23 mouse cellular contexts compared by ENCODE assay signal in the genomic region with DNA sequence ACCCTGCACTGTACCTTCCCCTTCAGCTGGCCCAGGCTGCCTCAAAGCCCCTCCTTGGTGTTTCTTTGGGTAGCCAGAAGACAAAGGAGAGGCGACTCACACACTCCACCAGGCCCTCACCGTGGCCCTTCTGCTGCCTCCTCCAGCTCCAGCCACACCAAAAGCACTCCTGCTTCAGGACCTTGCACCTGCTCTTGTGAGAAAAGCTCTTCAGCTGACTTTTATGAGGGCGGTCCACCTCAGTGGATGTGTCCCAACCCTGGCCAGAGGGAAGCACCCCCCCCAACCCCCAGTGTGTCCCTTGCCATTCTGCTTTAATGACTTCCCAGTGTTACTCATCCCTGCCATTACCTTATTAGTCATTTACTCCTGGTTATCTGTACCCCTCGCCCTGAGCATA. TPM values are rescaled to one million over a fixed set of nuclear protein-coding genes. Genes with fewer than 3 reads are reported as not detected.
DNase-seq lines count a peak whose midpoint lies in the region; ATAC-seq and TF ChIP-seq lines count a peak whose summit lies in the region.
"Had no signal": no experiment of that assay in that cellular context is flagged by ENCODE, and none has a peak within 500 bp of the region (broad histone marks: within the 10 kb centered on the region; RNA-seq: fewer than 3 reads in every experiment).

No protein-coding gene starts in this region.

- H3K9ac ChIP-seq in forebrain, embryonic 12.5 days: no peak overlapping the region
- no peak overlapping the region for H3K9ac ChIP-seq in midbrain, embryonic 16.5 days (ENCODE audit: low read depth, low read length)
- H3K9ac ChIP-seq: forebrain, postnatal 0 days; limb, embryonic 12.5 days; liver, embryonic 14.5 days; stomach, embryonic 15.5 days had no signal

- ATAC-seq in forebrain, embryonic 12.5 days (ENCODE audit: low FRiP score): no peak
- ATAC-seq in midbrain, embryonic 16.5 days: no peak
- ATAC-seq: CD4-positive, CD25-positive, alpha-beta regulatory T cell, adult 4 months; forebrain, postnatal 0 days; hindbrain, postnatal 0 days had no signal

- H3K79me2 ChIP-seq in myocyte (ENCODE audit: control insufficient read depth, insufficient read depth): peaks cover 69% of the 10 kb centered on the region

- peaks cover 50% of the 10 kb centered on the region for H3K27me3 ChIP-seq in forebrain, embryonic 10.5 days (ENCODE audit: poor library complexity, severe bottlenecking)
- H3K27me3 ChIP-seq in forebrain, embryonic 12.5 days: peaks cover 16% of the 10 kb centered on the region
- H3K27me3 ChIP-seq in midbrain, embryonic 10.5 days (ENCODE audit: low read depth, poor library complexity, severe bottlenecking): peaks cover 73% of the 10 kb centered on the region
- no peaks in the 10 kb centered on the region for H3K27me3 ChIP-seq in midbrain, embryonic 16.5 days (ENCODE audit: control insufficient read depth, insufficient read depth, low read depth, low read length)
- no peaks in the 10 kb centered on the region for H3K27me3 ChIP-seq in limb, embryonic 10.5 days (ENCODE audit: low read depth, poor library complexity, severe bottlenecking)
- H3K27me3 ChIP-seq in myocyte (ENCODE audit: control insufficient read depth, insufficient read depth, insufficient read length): no peaks in the 10 kb centered on the region
- H3K27me3 ChIP-seq: limb, embryonic 12.5 days; megakaryocyte, embryonic 14.5 days; stomach, embryonic 15.5 days had no signal

- peaks cover 72% of the 10 kb centered on the region for H3K4me1 ChIP-seq in forebrain, embryonic 10.5 days
- peaks cover 23% of the 10 kb centered on the region for H3K4me1 ChIP-seq in forebrain, embryonic 12.5 days
- H3K4me1 ChIP-seq in midbrain, embryonic 10.5 days: peaks cover 55% of the 10 kb centered on the region
- peaks cover 11% of the 10 kb centered on the region for H3K4me1 ChIP-seq in midbrain, embryonic 16.5 days (ENCODE audit: control insufficient read depth, insufficient read depth, low read length)
- H3K4me1 ChIP-seq in limb, embryonic 10.5 days: peaks cover 15% of the 10 kb centered on the region

- H3K27ac ChIP-seq in forebrain, embryonic 10.5 days: peak overlapping the region; percentile 73
- H3K27ac ChIP-seq in forebrain, embryonic 12.5 days: no peak overlapping the region
- peak overlapping the region; percentile 77 for H3K27ac ChIP-seq in midbrain, embryonic 10.5 days (replicated peaks)
- H3K27ac ChIP-seq in midbrain, embryonic 16.5 days (ENCODE audit: low read length): no peak overlapping the region
- 0 out of 2 replicates have a peak overlapping the region, but pooled peaks have one; percentile 14 for H3K27ac ChIP-seq in limb, embryonic 10.5 days
- H3K27ac ChIP-seq: hindbrain, postnatal 0 days; limb, embryonic 12.5 days; liver, embryonic 14.5 days; stomach, embryonic 15.5 days had no signal

- H3K4me3 ChIP-seq in forebrain, embryonic 10.5 days: peak overlapping the region; percentile 10; the same call in 1 of the 2 replicates
- H3K4me3 ChIP-seq in forebrain, embryonic 12.5 days (replicated peaks): no peak overlapping the region
- no peak overlapping the region for H3K4me3 ChIP-seq in midbrain, embryonic 10.5 days
- no peak overlapping the region for H3K4me3 ChIP-seq in midbrain, embryonic 16.5 days (ENCODE audit: low read depth, low read length)
- H3K4me3 ChIP-seq in limb, embryonic 10.5 days: no peak overlapping the region
- no peak overlapping the region for H3K4me3 ChIP-seq in myocyte
- H3K4me3 ChIP-seq: limb, embryonic 12.5 days; megakaryocyte, embryonic 14.5 days; stomach, embryonic 15.5 days had no signal

- H3K36me3 ChIP-seq in forebrain, embryonic 10.5 days (replicated peaks): peaks cover 10% of the 10 kb centered on the region
- peaks cover 3% of the 10 kb centered on the region; the same call in 1 of the 2 replicates for H3K36me3 ChIP-seq in forebrain, embryonic 12.5 days (replicated peaks)
- peaks cover 10% of the 10 kb centered on the region; the same call in 1 of the 2 replicates for H3K36me3 ChIP-seq in midbrain, embryonic 10.5 days
- H3K36me3 ChIP-seq in midbrain, embryonic 16.5 days (ENCODE audit: control insufficient read depth, insufficient read depth, low read length): no peaks in the 10 kb centered on the region
- H3K36me3 ChIP-seq in limb, embryonic 10.5 days: peaks cover 15% of the 10 kb centered on the region; the same call in 1 of the 2 replicates
- no peaks in the 10 kb centered on the region for H3K36me3 ChIP-seq in myocyte (ENCODE audit: control insufficient read depth, insufficient read depth)
- H3K36me3 ChIP-seq: stomach, embryonic 15.5 days had no signal

- no peak overlapping the region for H3K4me2 ChIP-seq in forebrain, embryonic 12.5 days
- H3K4me2 ChIP-seq in midbrain, embryonic 16.5 days (ENCODE audit: low read length): no peak overlapping the region
- H3K4me2 ChIP-seq in myocyte (ENCODE audit: low read depth): peak overlapping the region; percentile 18
- H3K4me2 ChIP-seq: heart, embryonic 11.5 days; limb, embryonic 12.5 days; stomach, embryonic 15.5 days had no signal

- WGBS in forebrain, embryonic 10.5 days: 61% methylated on average over 4 of the region's 4 CpGs
- WGBS in forebrain, embryonic 12.5 days: 38% methylated on average over 4 of the region's 4 CpGs
- 62% methylated on average over 4 of the region's 4 CpGs for WGBS in midbrain, embryonic 10.5 days
- WGBS in midbrain, embryonic 16.5 days: 65% methylated on average over 4 of the region's 4 CpGs
- 89% methylated on average over 4 of the region's 4 CpGs for WGBS in limb, embryonic 10.5 days

- no peaks in the 10 kb centered on the region for H3K9me3 ChIP-seq in forebrain, embryonic 10.5 days
- H3K9me3 ChIP-seq in forebrain, embryonic 12.5 days: no peaks in the 10 kb centered on the region
- 0 out of 2 replicates have a peak, but pooled peaks cover 2% of the 10 kb centered on the region for H3K9me3 ChIP-seq in midbrain, embryonic 10.5 days (replicated peaks)
- no peaks in the 10 kb centered on the region for H3K9me3 ChIP-seq in midbrain, embryonic 16.5 days (replicated peaks; ENCODE audit: control insufficient read depth, low read length, poor library complexity, severe bottlenecking)
- no peaks in the 10 kb centered on the region for H3K9me3 ChIP-seq in limb, embryonic 10.5 days (replicated peaks)
- H3K9me3 ChIP-seq: limb, embryonic 12.5 days; megakaryocyte, embryonic 14.5 days; stomach, embryonic 15.5 days had no signal

- no peak for DNase-seq in forebrain, embryonic 10.5 days (ENCODE audit: extremely low spot score, low spot score)
- no peak for DNase-seq in midbrain, embryonic 10.5 days (ENCODE audit: low spot score)
- DNase-seq in limb, embryonic 10.5 days (ENCODE audit: low spot score): no peak
- DNase-seq in cerebellum, adult 18-20 months: no peak
- no peak for DNase-seq in urinary bladder, postnatal 14 days (ENCODE audit: low spot score)
- DNase-seq: adrenal gland, postnatal 10 days; cerebellum, adult 9-10 months; forebrain, postnatal 0 days; gastrocnemius, postnatal 14 days; heart, adult 11 months; kidney, adult 18-20 months; kidney, postnatal 10 days; thymus, postnatal 25 days had no signal

- no peak for TF ChIP-seq POLR2A in myocyte (IDR thresholded peaks at IDR 0.05; ENCODE audit: insufficient read length, low read depth)

- no peak overlapping the region for H3ac ChIP-seq in myocyte (ENCODE audit: control insufficient read depth, insufficient read length)

TF ChIP-seq in myocyte, 11 proteins besides CTCF, POLR2A, EP300 and RAD21:
- TF ChIP-seq TCF3 (IDR thresholded peaks at IDR 0.05; ENCODE audit: insufficient read length, low read depth) (no peak), CEBPB (IDR thresholded peaks at IDR 0.05; ENCODE audit: insufficient read depth, poor library complexity, severe bottlenecking) (no peak), MYOD1 (IDR thresholded peaks at IDR 0.05; ENCODE audit: control insufficient read depth in 1 of 3, insufficient read length in 2 of 3, low read depth in 2 of 3) (no peak), TCF12 (IDR thresholded peaks at IDR 0.05; ENCODE audit: insufficient read depth, poor library complexity, severe bottlenecking) (no peak), SRF (IDR thresholded peaks at IDR 0.05; ENCODE audit: control insufficient read depth, insufficient read length, low read depth) (no peak), MYOG (IDR thresholded peaks at IDR 0.05; ENCODE audit: control insufficient read depth in 1 of 3, insufficient read depth in 1 of 3, insufficient read length in 2 of 3, low read depth in 2 of 3) (no peak), POLR2AphosphoS2 (IDR thresholded peaks at IDR 0.05; ENCODE audit: insufficient read length, low read depth) (no peak), USF1 (IDR thresholded peaks at IDR 0.05; ENCODE audit: low read depth) (no peak), MAX (IDR thresholded peaks at IDR 0.05; ENCODE audit: low read depth) (no peak), REST (IDR thresholded peaks at IDR 0.05; ENCODE audit: insufficient read depth, insufficient read length) (no peak), E2F4 (IDR thresholded peaks at IDR 0.05; ENCODE audit: insufficient read depth) (no peak)
TF ChIP-seq in myocyte: peak in this region for 0.

RNA-seq across cellular contexts. Expression of a gene that starts 22.6 kb away (rescaled TPM):
- 9.3 and 12.4 TPM in 2 replicates for polyA plus RNA-seq in forebrain, embryonic 10.5 days (2016; fragmentation: Nextera tagmentation; extraction: Ambion mirVana)
- 12.3 and 14.6 TPM in 2 replicates for polyA plus RNA-seq in forebrain, embryonic 12.5 days (2016; fragmentation: Nextera tagmentation; extraction: Ambion mirVana)
- polyA plus RNA-seq in midbrain, embryonic 10.5 days (2016; fragmentation: Nextera tagmentation; extraction: Ambion mirVana): 8.4 and 8.7 TPM in 2 replicates
- polyA plus RNA-seq in midbrain, embryonic 16.5 days (2015; fragmentation: Nextera tagmentation; extraction: Ambion mirVana): 17.3 and 17.8 TPM in 2 replicates
- 12.6 and 13.4 TPM in 2 replicates for polyA plus RNA-seq in limb, embryonic 10.5 days (2016; fragmentation: Nextera tagmentation; extraction: Ambion mirVana)
- polyA plus RNA-seq in myocyte (2012; fragmentation: generic; extraction: Trizol): 19.0 TPM

Comparison
In these comparisons a context has a peak if more than half of its experiments do, and no peak if none do; other contexts are left out.
1. H3K27ac ChIP-seq: peak in forebrain, embryonic 10.5 days (single experiment), midbrain, embryonic 10.5 days (single experiment) and limb, embryonic 10.5 days (single experiment); none in forebrain, embryonic 12.5 days (single experiment) and midbrain, embryonic 16.5 days (single experiment).